Mouse (Mus musculus) megakaryocyte, embryonic 14.5 days (primary cell): ENCODE measurements around the gene Fbxo44. TPM values are rescaled to one million over a fixed set of nuclear protein-coding genes. Genes with fewer than 3 reads are reported as not detected.
"Not testable (repeated sequence)": the region's sequence is repeated elsewhere in the genome, so short reads cannot be mapped to it uniquely, and the experiment has no call there.

Experiments used
- H3K27me3 ChIP-seq: replicated peaks from 2 replicates; pipeline ENCODE3; 2012; ENCODE audit warnings: inconsistent platforms
- H3K36me3 ChIP-seq: replicated peaks from 2 replicates; pipeline ENCODE3; 2012; ENCODE audit warnings: low read length, inconsistent platforms, mixed read lengths
- H3K4me1 ChIP-seq: 2 replicates; pipeline ENCODE4 v1.6.1; 2012; ENCODE audit warnings: inconsistent platforms
- H3K4me3 ChIP-seq: replicated peaks from 2 replicates; pipeline ENCODE3; 2012; ENCODE audit warnings: moderate library complexity, mild to moderate bottlenecking, inconsistent platforms
- H3K9me3 ChIP-seq: 2 replicates; pipeline ENCODE4 v1.6.1; 2012; ENCODE audit warnings: inconsistent platforms
- FLI1 ChIP-seq: IDR thresholded peaks from 2 replicates; pipeline ENCODE4 v1.6.1; 2012; ENCODE audit warnings: low read length, inconsistent platforms, mixed read lengths
- GATA1 ChIP-seq: IDR thresholded peaks from 3 replicates; pipeline ENCODE4 v1.6.1; 2012; ENCODE audit warnings: mixed read lengths, low read length, inconsistent platforms, borderline replicate concordance
- polyA plus RNA-seq: library from polyadenylated mRNA; stranded (reverse); fragments of >175 nt; gene quantifications from 2 replicates; pipeline ENCODE4 v1.2.3, GENCODE M21; 2012; ENCODE audit warnings: low replicate concordance; ENCODE audit not compliant: insufficient read depth

The Fbxo44 gene
- 3.8 and 7.4 TPM in 2 replicates for polyA plus RNA-seq

- peak within 1 kb of the TSS; percentile 98 for H3K4me3 ChIP-seq
- peaks cover 53% of the 10 kb centered on the region for H3K27me3 ChIP-seq
- H3K36me3 ChIP-seq: peaks cover 39% of the 10 kb centered on the region
- no peaks in the 10 kb centered on the region for H3K9me3 ChIP-seq
- no peak for TF ChIP-seq GATA1
- TF ChIP-seq FLI1: no peak
- peaks cover 80% of the 10 kb centered on the region for H3K4me1 ChIP-seq
Observed at GRCm38 (mm10) chr4:148160436-148161390, at the start of gene Fbxo44, which contains the start of gene Fbxo2. Fbxo44 (minus strand) TSS chr4:148160482. Fbxo2 (plus strand) TSS chr4:148160621.

- Histone ChIP-seq H3K9me3 (peaks cover 29% of the 10 kb centered on the region), H3K36me3 (no peaks in the 10 kb centered on the region), H3K27me3 (peaks cover 12% of the 10 kb centered on the region), H3K4me3 (no peak overlapping the region), H3K4me1 (peaks cover 17% of the 10 kb centered on the region)
- TF ChIP-seq GATA1 (no peak), FLI1 (no peak)
Observed at GRCm38 (mm10) chr4:148204873-148205232, 44.6 kb upstream of the Fbxo44 start.

GRCm38 (mm10) chr4:148204061-148204872 lies 44.0 kb upstream of the Fbxo44 start:
- H3K4me1 ChIP-seq: peaks cover 17% of the 10 kb centered on the region
- no peak for TF ChIP-seq GATA1
- TF ChIP-seq FLI1: no peak
- peaks cover 13% of the 10 kb centered on the region for H3K27me3 ChIP-seq
- no peaks in the 10 kb centered on the region for H3K36me3 ChIP-seq
- peak overlapping the region; percentile 2 for H3K4me3 ChIP-seq
- peaks cover 26% of the 10 kb centered on the region for H3K9me3 ChIP-seq

GRCm38 (mm10) chr4:148203557-148203956 lies 43.3 kb upstream of the Fbxo44 start:
- TF ChIP-seq GATA1: no peak
- no peak for TF ChIP-seq FLI1
- H3K27me3 ChIP-seq: peaks cover 19% of the 10 kb centered on the region
- H3K4me1 ChIP-seq: peaks cover 17% of the 10 kb centered on the region
- H3K9me3 ChIP-seq: peaks cover 26% of the 10 kb centered on the region
- no peaks in the 10 kb centered on the region for H3K36me3 ChIP-seq
- H3K4me3 ChIP-seq: no peak overlapping the region

GRCm38 (mm10) chr4:148198721-148199120 lies 38.4 kb upstream of the Fbxo44 start:
- Histone ChIP-seq H3K27me3 (peaks cover 35% of the 10 kb centered on the region), H3K4me3 (no peak overlapping the region), H3K4me1 (peaks cover 6% of the 10 kb centered on the region; the same call in 1 of the 2 replicates), H3K36me3 (no peaks in the 10 kb centered on the region), H3K9me3 (peaks cover 4% of the 10 kb centered on the region)
- no peak for TF ChIP-seq GATA1
- no peak for TF ChIP-seq FLI1

- H3K9me3 ChIP-seq: no peaks in the 10 kb centered on the region
- H3K4me1 ChIP-seq: no peaks in the 10 kb centered on the region; the same call in 1 of the 2 replicates
- H3K27me3 ChIP-seq: peaks cover 49% of the 10 kb centered on the region
- no peaks in the 10 kb centered on the region for H3K36me3 ChIP-seq
- no peak overlapping the region for H3K4me3 ChIP-seq
- TF ChIP-seq GATA1 (no peak), FLI1 (no peak)
Observed at GRCm38 (mm10) chr4:148194400-148194799, 34.1 kb upstream of the Fbxo44 start.

GRCm38 (mm10) chr4:148192707-148193245 lies 32.5 kb upstream of the Fbxo44 start:
- no peaks in the 10 kb centered on the region; the same call in 1 of the 2 replicates for H3K4me1 ChIP-seq
- TF ChIP-seq FLI1: no peak
- no peak for TF ChIP-seq GATA1
- H3K4me3 ChIP-seq: no peak overlapping the region
- no peaks in the 10 kb centered on the region for H3K9me3 ChIP-seq
- H3K27me3 ChIP-seq: peaks cover 43% of the 10 kb centered on the region
- H3K36me3 ChIP-seq: no peaks in the 10 kb centered on the region

GRCm38 (mm10) chr4:148188767-148189166 lies 28.5 kb upstream of the Fbxo44 start:
- H3K4me3 ChIP-seq, H3K36me3 ChIP-seq, H3K9me3 ChIP-seq, H3K4me1 ChIP-seq: not testable (repeated sequence)
- H3K27me3 ChIP-seq: peaks cover 51% of the 10 kb centered on the region

GRCm38 (mm10) chr4:148185819-148186218 lies 25.5 kb upstream of the Fbxo44 start:
- Histone ChIP-seq H3K4me3 (no peak overlapping the region), H3K27me3 (peaks cover 39% of the 10 kb centered on the region), H3K36me3 (no peaks in the 10 kb centered on the region), H3K4me1 (no peaks in the 10 kb centered on the region), H3K9me3 (peaks cover 5% of the 10 kb centered on the region; the same call in 1 of the 2 replicates)
- no peak for TF ChIP-seq GATA1
- no peak for TF ChIP-seq FLI1

GRCm38 (mm10) chr4:148184564-148184963 lies 24.3 kb upstream of the Fbxo44 start:
- Histone ChIP-seq H3K4me3 (no peak overlapping the region), H3K36me3 (no peaks in the 10 kb centered on the region), H3K9me3 (peaks cover 5% of the 10 kb centered on the region; the same call in 1 of the 2 replicates), H3K4me1 (no peaks in the 10 kb centered on the region), H3K27me3 (peaks cover 42% of the 10 kb centered on the region)
- no peak for TF ChIP-seq FLI1
- no peak for TF ChIP-seq GATA1
